Comparison of ENCODE assay signal across 14 mouse cellular contexts in genomic region chr5:151151549-151151948, GRCm38 (mm10).
A peak's percentile ranks its signal among the peaks of the same experiment; 100 is the strongest.
DNase-seq lines count a peak whose midpoint lies in the region; ATAC-seq and TF ChIP-seq lines count a peak whose summit lies in the region.
"Had no signal": no experiment of that assay in that cellular context is flagged by ENCODE, and none has a peak within 500 bp of the region (broad histone marks: within the 10 kb centered on the region; RNA-seq: fewer than 3 reads in every experiment).

No protein-coding gene starts in this region.

- peak; percentile 37; the same call in 1 of the 2 replicates for TF ChIP-seq CTCF in forebrain, postnatal 0 days (IDR thresholded peaks at IDR 0.05; ENCODE audit: low read depth)
- peak; percentile 70 for TF ChIP-seq CTCF in layer of hippocampus, adult 2 months (conservative IDR thresholded peaks at IDR 0.05)
- TF ChIP-seq CTCF in cortical plate, adult 2 months (IDR thresholded peaks at IDR 0.05; ENCODE audit: extremely low read depth, insufficient read depth, low read length), result peak; percentile 22; the same call in 1 of the 2 replicates

- H3K4me3 ChIP-seq in forebrain, postnatal 0 days (ENCODE audit: low read depth, low read length), result no peak overlapping the region
- H3K4me3 ChIP-seq in forebrain, embryonic 16.5 days (replicated peaks; ENCODE audit: low read length), result no peak overlapping the region
- H3K4me3 ChIP-seq in layer of hippocampus, adult 2 months, result no peak overlapping the region
- H3K4me3 ChIP-seq in ES-E14 (ENCODE audit: insufficient read depth in 1 of 2, low read depth in 1 of 2, low read length in 2 of 2, poor library complexity in 1 of 2, severe bottlenecking in 1 of 2), result no peak overlapping the region
- no peak overlapping the region for H3K4me3 ChIP-seq in cortical plate, adult 2 months (ENCODE audit: insufficient read depth, low read length)
- no peak overlapping the region for H3K4me3 ChIP-seq in midbrain, embryonic 15.5 days
- H3K4me3 ChIP-seq: embryonic facial prominence, embryonic 15.5 days; heart, embryonic 15.5 days; limb, embryonic 10.5 days had no signal

- no peak overlapping the region for H3K4me2 ChIP-seq in forebrain, postnatal 0 days (ENCODE audit: low read depth)
- no peak overlapping the region for H3K4me2 ChIP-seq in forebrain, embryonic 16.5 days (ENCODE audit: low read length)
- H3K4me2 ChIP-seq in midbrain, embryonic 15.5 days, result no peak overlapping the region
- H3K4me2 ChIP-seq: embryonic facial prominence, embryonic 15.5 days; heart, embryonic 15.5 days had no signal

- H3K36me3 ChIP-seq in forebrain, postnatal 0 days (ENCODE audit: insufficient read depth), result no peaks in the 10 kb centered on the region
- no peaks in the 10 kb centered on the region for H3K36me3 ChIP-seq in forebrain, embryonic 16.5 days (ENCODE audit: control insufficient read depth, insufficient read depth)
- no peaks in the 10 kb centered on the region for H3K36me3 ChIP-seq in ES-E14 (ENCODE audit: control insufficient read depth, insufficient read depth, low read length, poor library complexity, severe bottlenecking)
- H3K36me3 ChIP-seq in midbrain, embryonic 15.5 days (replicated peaks), result no peaks in the 10 kb centered on the region
- H3K36me3 ChIP-seq: embryonic facial prominence, embryonic 15.5 days; heart, embryonic 15.5 days; limb, embryonic 10.5 days had no signal

- peak; percentile 25 for ATAC-seq in forebrain, postnatal 0 days
- ATAC-seq in forebrain, embryonic 16.5 days, result no peak
- no peak for ATAC-seq in midbrain, embryonic 15.5 days (replicated peaks)
- ATAC-seq: CD4-positive, CD25-positive, alpha-beta regulatory T cell, adult 4 months had no signal

- no peak overlapping the region for H3K9ac ChIP-seq in forebrain, postnatal 0 days
- H3K9ac ChIP-seq in forebrain, embryonic 16.5 days (replicated peaks; ENCODE audit: low read depth, low read length), result no peak overlapping the region
- H3K9ac ChIP-seq in ES-E14 (ENCODE audit: insufficient read depth, low read depth, low read length, poor library complexity, severe bottlenecking), result no peak overlapping the region
- no peak overlapping the region for H3K9ac ChIP-seq in midbrain, embryonic 15.5 days
- H3K9ac ChIP-seq: embryonic facial prominence, embryonic 15.5 days; heart, embryonic 15.5 days had no signal

- in situ Hi-C loops in ES-E14 (cut with MboI; ENCODE audit: low sequenced_read_pairs in 2 of 2, unreplicated experiment in 2 of 2), result no loop called here

- peak; percentile 22 for DNase-seq in forebrain, postnatal 0 days
- DNase-seq in layer of hippocampus, adult 2 months (ENCODE audit: low spot score in 2 of 2), result peak in 1 of 2 experiments; percentile 41
- DNase-seq in layer of hippocampus, postnatal 25 days (ENCODE audit: extremely low spot score in 1 of 2, low spot score in 1 of 2), result no peak
- peak; percentile 24 for DNase-seq in ES-E14 (ENCODE audit: low read depth, low spot score)
- no peak for DNase-seq in thymus, postnatal 10 days (ENCODE audit: low spot score in 2 of 2)
- DNase-seq: cerebellum, adult 8-10 months had no signal

- no peak for TF ChIP-seq POLR2A in cortical plate, adult 2 months (IDR thresholded peaks at IDR 0.05; ENCODE audit: extremely low read depth, insufficient read depth, low read length)

- H3K27me3 ChIP-seq in forebrain, postnatal 0 days (ENCODE audit: insufficient read depth, low read length), result no peaks in the 10 kb centered on the region
- no peaks in the 10 kb centered on the region for H3K27me3 ChIP-seq in forebrain, embryonic 16.5 days (replicated peaks; ENCODE audit: control insufficient read depth, insufficient read depth, low read length)
- H3K27me3 ChIP-seq in midbrain, embryonic 15.5 days (replicated peaks), result no peaks in the 10 kb centered on the region
- H3K27me3 ChIP-seq: embryonic facial prominence, embryonic 15.5 days; heart, embryonic 15.5 days had no signal

- 59% methylated on average over 9 of the region's 9 CpGs for WGBS in forebrain, postnatal 0 days
- 66% methylated on average over 9 of the region's 9 CpGs for WGBS in forebrain, embryonic 16.5 days
- WGBS in midbrain, embryonic 15.5 days, result 82% methylated on average over 9 of the region's 9 CpGs

- H3K4me1 ChIP-seq in forebrain, postnatal 0 days (ENCODE audit: insufficient read depth), result no peaks in the 10 kb centered on the region
- no peaks in the 10 kb centered on the region for H3K4me1 ChIP-seq in forebrain, embryonic 16.5 days (replicated peaks; ENCODE audit: control insufficient read depth, insufficient read depth, low read length)
- H3K4me1 ChIP-seq in ES-E14 (ENCODE audit: control insufficient read depth in 2 of 2, insufficient read depth in 2 of 2, low read length in 2 of 2, poor library complexity in 1 of 2), result peaks cover 3 to 8% of the 10 kb centered on the region in 2 experiments; a peak in 1 of 4 replicates
- H3K4me1 ChIP-seq in cortical plate, adult 2 months (ENCODE audit: control insufficient read depth, insufficient read depth, low read length), result no peaks in the 10 kb centered on the region; the same call in 1 of the 2 replicates
- H3K4me1 ChIP-seq in midbrain, embryonic 15.5 days, result no peaks in the 10 kb centered on the region

- H3K9me3 ChIP-seq in forebrain, postnatal 0 days (ENCODE audit: low read length), result no peaks in the 10 kb centered on the region
- no peaks in the 10 kb centered on the region for H3K9me3 ChIP-seq in forebrain, embryonic 16.5 days (ENCODE audit: control insufficient read depth, low read length)
- H3K9me3 ChIP-seq in ES-E14 (ENCODE audit: control insufficient read depth, insufficient read depth, low read depth, low read length), result no peaks in the 10 kb centered on the region
- no peaks in the 10 kb centered on the region for H3K9me3 ChIP-seq in midbrain, embryonic 15.5 days
- H3K9me3 ChIP-seq: embryonic facial prominence, embryonic 15.5 days; heart, embryonic 15.5 days; limb, embryonic 10.5 days had no signal

- H3K27ac ChIP-seq in forebrain, postnatal 0 days (ENCODE audit: low read depth, low read length), result no peak overlapping the region
- no peak overlapping the region for H3K27ac ChIP-seq in forebrain, embryonic 16.5 days (ENCODE audit: low read length)
- peak overlapping the region; percentile 65; the same call in 1 of the 2 replicates for H3K27ac ChIP-seq in layer of hippocampus, adult 2 months
- H3K27ac ChIP-seq in ES-E14 (ENCODE audit: insufficient read depth, low read depth, low read length, poor library complexity, severe bottlenecking), result no peak overlapping the region
- no peak overlapping the region for H3K27ac ChIP-seq in cortical plate, adult 2 months (ENCODE audit: insufficient read depth, low read length)
- no peak overlapping the region for H3K27ac ChIP-seq in midbrain, embryonic 15.5 days
- H3K27ac ChIP-seq: embryonic facial prominence, embryonic 15.5 days; heart, embryonic 15.5 days; limb, embryonic 10.5 days; macrophage had no signal

TF ChIP-seq in ES-E14, 5 proteins besides CTCF, POLR2A, EP300 and RAD21:
- TF ChIP-seq ZC3H11A (IDR thresholded peaks at IDR 0.05; ENCODE audit: borderline replicate concordance, low read depth, low read length), result no peak
- TF ChIP-seq CHD2 (IDR thresholded peaks at IDR 0.05; ENCODE audit: low read depth, low read length), result no peak
- TF ChIP-seq ZNF384 (IDR thresholded peaks at IDR 0.05; ENCODE audit: low read depth, low read length), result no peak
- no peak for TF ChIP-seq MAFK (IDR thresholded peaks at IDR 0.05; ENCODE audit: insufficient read depth, low read depth, low read length)
- no peak for TF ChIP-seq HCFC1 (IDR thresholded peaks at IDR 0.05; ENCODE audit: borderline replicate concordance, insufficient read depth, low read length)
TF ChIP-seq in ES-E14: peak in this region for 0.

Comparison
In these comparisons a context has a peak if more than half of its experiments do, and no peak if none do; other contexts are left out.
1. DNase-seq: peak in forebrain, postnatal 0 days (single experiment) and ES-E14 (single experiment); none in layer of hippocampus, postnatal 25 days (0 of 2) and thymus, postnatal 10 days (0 of 2).
2. Peak in every context shown above with its lines, with median percentiles within 50 percentile points of each other: CTCF ChIP-seq.